Mouse (Mus musculus): Measurements from ENCODE around the gene Kif2b. TPM values are rescaled to one million over a fixed set of nuclear protein-coding genes. Genes with fewer than 3 reads are reported as not detected.

Kif2b gene
- total RNA-seq (2014; fragmentation: Nextera tagmentation) (not detected in 2 replicates), total RNA-seq (2017) (not detected in 2 replicates)

DNA sequence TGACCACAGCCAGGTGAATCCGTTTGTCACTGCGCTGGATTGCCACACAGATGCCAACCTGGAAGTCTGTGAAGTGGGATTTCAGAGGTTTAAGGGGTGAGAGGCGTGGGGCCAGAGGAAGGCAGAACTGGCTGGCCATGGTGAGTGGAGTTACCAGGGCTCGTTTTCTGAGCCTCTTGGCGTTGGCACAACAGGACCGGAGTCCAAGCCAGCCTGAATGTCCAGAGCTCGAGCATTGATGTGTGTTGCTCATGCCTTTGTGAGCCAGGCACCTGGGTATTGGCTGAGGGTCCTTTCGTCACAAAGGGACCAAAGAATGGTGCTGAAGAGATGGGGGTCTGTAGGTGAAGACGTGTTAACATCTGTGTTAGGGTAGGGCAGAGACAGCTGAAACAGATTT is at the start of gene Kif2b:
Kif2b (minus strand) TSS at position 242 of the 400 bp plus-strand sequence.
- no peak for ATAC-seq (replicated peaks; ENCODE audit: low FRiP score, low TSS enrichment, poor library complexity, severe bottlenecking)

DNA sequence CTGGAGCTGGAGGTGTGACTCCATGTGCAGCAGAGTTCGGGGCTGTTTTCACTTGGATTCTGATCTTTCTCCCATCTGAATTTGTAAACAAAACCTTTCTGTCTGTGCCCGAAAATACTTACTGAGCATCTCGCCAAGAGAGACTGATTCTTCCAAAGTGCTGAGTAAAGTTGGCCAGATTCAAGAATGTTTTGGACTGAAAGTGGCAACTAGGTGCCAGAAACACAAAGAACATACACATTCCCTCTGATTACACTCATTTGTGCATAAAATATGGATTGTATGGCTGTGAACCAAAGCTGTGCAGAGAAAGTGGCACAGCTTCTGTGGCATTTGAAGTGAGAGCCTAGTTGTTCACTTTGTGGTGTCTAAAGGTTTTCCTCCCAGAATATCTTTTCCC is 15.7 kb upstream of the Kif2b start:
- no peak for ATAC-seq (replicated peaks; ENCODE audit: low FRiP score, low TSS enrichment, poor library complexity, severe bottlenecking)

DNA sequence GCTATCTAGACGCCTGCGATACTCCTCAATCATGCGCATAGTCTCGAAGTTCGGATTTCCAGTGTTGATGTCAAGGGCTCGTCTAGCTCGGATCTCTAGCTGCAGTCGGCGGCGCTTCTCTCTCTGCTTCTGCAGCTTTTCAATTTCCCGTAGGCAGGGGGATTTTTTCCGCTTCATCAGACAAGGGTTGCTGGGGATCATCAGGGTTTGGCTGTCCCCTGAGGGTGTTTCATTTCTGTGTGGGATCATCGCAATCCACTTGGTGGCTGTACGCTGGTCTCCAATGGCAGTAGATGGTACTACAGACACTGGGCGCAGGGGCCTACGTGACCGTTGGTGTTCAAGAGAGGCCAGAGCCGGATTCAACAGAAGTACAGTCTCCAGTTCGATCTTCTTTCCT is 502 bp downstream of the Kif2b start:
- ATAC-seq (replicated peaks; ENCODE audit: low FRiP score, low TSS enrichment, poor library complexity, severe bottlenecking), result no peak

DNA sequence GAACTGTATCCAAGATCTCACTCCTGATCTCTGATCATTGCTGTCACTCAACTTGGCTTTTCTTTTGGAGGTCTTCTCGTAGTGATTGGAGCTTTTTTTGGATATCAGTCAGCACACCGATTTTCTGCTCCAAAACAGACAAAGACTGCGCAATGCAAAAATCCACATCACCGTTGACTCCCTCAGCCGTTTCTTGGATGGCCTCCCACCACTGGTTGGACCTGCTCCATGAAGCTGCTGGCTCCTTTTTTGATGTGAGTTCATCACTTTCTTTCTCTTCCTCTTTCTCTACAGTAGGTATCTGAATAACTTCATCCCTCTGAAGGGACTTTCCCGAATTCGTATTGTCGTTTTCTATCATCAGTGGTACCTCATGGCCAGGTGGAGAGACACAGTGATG is 2.0 kb downstream of the Kif2b start:
- ATAC-seq (replicated peaks; ENCODE audit: low FRiP score, low TSS enrichment, poor library complexity, severe bottlenecking), result no peak

DNA sequence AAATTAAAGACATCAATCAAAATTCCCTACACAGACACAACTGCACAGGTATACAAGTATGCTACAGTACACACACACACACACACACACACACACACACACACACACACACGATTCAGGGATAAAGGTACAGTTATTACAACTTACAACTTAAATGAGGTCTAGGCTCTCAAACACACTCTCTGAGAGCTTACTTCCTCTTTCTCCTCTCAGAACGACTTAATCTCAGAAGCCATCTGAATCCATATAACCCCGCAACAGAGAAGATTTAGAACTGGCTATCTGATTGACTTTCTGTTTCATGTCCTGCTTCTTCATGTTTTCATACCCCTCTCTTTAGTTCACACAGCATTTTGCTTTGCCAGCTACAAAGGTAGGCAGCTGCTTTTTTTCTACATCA is 2.9 kb downstream of the Kif2b start:
- ATAC-seq (replicated peaks; ENCODE audit: low FRiP score, low TSS enrichment, poor library complexity, severe bottlenecking), result no peak

DNA sequence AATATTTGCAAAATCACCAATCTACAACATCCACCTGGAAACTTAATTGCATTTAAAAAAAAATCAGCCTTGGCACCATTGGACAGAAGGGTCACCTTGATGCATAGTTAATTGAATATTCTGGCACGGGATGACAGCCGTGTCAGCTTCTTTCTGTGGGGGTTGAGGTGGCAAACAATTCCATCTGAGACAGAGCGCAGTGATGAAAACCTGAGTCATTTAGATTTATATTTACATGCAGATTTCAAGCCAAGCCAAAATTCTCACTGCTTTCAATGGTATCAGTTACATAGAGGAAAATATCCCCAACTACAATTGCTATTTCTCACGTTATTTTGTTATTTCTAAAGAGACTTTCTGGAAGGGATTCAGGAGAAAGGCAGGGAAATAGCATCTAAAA is 46.6 kb downstream of the Kif2b start:
- ATAC-seq (replicated peaks; ENCODE audit: low FRiP score, low TSS enrichment, poor library complexity, severe bottlenecking), result no peak
